Mouse (Mus musculus): Measurements from ENCODE around the gene Ric3.
"Not testable (repeated sequence)": the region's sequence is repeated elsewhere in the genome, so short reads cannot be mapped to it uniquely, and the experiment has no call there.

Gene Ric3

GRCm38 (mm10) chr7:109083113-109083812 lies at the start of gene Ric3:
Gene Ric3 (minus strand): TSS chr7:109083331.
- peak; percentile 30 for DNase-seq

DNA sequence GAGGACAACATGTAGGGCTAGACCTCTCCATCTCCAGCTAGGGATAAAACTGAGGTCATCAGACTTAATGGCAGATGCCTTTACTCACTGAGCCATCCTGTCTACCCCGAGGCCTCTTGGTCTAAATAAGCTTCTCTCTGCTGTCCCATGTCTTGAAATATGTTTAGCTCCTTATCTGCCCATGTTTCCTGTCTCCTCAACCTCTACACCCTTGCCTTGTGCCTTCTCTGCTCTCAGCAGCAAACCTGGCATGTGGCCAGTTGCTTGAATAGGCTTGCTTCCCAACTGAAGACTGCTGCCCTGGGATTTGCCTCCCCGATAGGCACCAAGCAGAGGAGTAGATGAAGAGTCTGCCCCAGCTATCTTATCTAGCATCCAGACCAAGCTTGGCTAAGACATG lies 48.4 kb upstream of the Ric3 start:
- DNase-seq = peak; percentile 13

DNA sequence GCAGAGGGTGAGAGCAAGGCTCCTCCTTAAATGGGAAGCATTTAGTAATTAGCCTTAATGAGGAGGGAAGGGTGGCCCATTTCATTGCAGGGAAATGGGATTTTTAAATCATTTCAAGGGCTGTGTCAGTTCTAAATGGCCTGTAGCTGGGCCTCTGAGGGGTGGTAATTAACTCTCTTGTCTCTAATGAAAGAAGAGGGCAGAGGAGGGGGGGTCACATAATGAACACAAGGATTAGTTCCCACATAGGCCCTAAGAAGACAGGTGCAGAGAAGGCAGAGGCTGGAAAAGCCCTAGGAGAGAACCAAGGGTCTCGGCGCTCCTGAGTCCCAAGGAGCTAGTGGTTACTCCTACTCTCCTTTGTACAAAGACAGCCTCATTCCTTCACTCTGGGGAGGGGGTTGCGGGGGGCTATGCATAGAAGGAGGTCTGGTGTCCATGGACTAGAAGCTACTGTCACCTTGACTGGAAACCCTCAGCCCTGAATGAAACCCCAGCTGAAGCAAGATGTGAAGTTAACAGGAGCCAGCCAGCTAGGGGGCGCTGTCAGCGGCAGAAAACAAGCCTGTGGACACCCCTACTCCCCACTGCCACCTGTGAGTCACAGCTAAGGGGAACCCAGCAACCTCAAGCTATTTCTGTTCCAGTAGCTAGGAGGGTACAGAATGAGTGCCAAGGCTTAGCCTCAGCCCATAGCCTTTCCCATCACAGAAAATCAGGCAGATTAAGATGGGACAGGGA lies 47.0 kb upstream of the Ric3 start:
- DNase-seq = peak; percentile 25

- peak; percentile 35 for DNase-seq
Measured at GRCm38 (mm10) chr7:109129442-109129841, 46.3 kb upstream of the Ric3 start.

- DNase-seq = peak; percentile 13
Measured at GRCm38 (mm10) chr7:109115929-109116328, 32.8 kb upstream of the Ric3 start.

- DNase-seq = not testable (repeated sequence)
Measured at GRCm38 (mm10) chr7:109115488-109115887, 32.4 kb upstream of the Ric3 start.

GRCm38 (mm10) chr7:109114950-109115349 lies 31.8 kb upstream of the Ric3 start:
- peak; percentile 92 for DNase-seq

- peak; percentile 85 for DNase-seq
Measured at GRCm38 (mm10) chr7:109111000-109111399, 27.9 kb upstream of the Ric3 start.

DNA sequence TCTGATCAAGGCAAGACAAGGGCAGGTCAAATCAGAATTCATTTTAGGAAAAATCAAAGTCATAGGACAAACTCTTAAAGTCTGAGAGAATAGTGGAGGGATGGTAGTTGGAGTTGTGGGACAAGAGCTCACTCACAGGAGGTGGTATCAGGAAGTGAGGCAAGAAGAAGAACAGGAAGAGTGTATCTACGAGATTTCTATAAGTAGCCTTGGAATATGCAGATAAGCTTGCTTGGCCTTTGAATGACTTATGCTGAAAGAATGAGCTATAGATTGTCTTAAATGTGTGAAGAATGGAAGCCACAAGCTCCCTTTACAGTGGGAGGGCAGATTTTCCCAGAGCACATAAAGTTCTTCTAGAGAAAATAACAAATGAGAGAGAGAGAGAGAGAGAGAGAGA lies 21.8 kb upstream of the Ric3 start:
- no peak for DNase-seq

GRCm38 (mm10) chr7:109101167-109101566 lies 18.0 kb upstream of the Ric3 start:
- DNase-seq = no peak

- peak; percentile 39 for DNase-seq
Measured at GRCm38 (mm10) chr7:109098145-109099018, 15.3 kb upstream of the Ric3 start.

DNA sequence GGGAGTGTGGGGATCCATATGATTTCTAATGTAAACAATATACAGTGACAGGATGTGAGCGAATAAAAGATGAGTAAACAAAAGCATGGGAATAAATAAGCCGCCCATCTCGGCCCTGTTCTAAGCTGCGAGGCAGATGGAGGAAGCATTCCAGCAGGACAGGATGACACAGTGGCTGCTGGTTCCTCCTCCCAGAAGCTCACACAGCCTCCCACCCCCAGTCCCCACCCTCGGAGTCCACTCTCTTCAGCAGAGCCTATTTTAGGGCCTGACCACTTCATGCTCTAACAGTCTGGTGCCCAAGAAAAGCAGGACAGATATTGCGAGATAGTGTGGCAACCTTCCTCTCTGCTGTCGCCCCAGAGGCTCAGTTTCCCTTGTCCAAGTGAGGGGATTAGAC lies 14.1 kb upstream of the Ric3 start:
- no peak for DNase-seq

- no peak for DNase-seq
Measured at GRCm38 (mm10) chr7:109096618-109097017, 13.5 kb upstream of the Ric3 start.

DNA sequence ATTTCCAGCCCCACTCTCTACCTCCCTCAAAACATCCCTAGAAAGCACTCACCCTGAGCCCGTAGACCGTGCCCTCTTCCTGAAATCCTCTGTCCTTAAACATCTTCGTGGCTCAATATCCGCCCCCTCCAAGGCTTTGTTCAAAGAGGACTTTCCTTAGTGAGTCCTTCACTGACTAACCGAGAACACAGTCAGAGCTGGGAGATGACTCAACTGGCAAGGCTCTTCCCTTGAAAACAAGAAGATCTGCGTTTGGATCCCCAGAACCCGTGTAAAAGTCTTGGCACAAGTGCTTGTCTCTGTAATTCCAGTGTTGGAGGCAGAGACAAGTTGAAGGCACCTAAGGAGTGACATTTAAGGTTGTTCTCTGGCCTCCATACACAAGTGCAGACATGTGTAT lies 11.2 kb upstream of the Ric3 start:
- DNase-seq = no peak

DNA sequence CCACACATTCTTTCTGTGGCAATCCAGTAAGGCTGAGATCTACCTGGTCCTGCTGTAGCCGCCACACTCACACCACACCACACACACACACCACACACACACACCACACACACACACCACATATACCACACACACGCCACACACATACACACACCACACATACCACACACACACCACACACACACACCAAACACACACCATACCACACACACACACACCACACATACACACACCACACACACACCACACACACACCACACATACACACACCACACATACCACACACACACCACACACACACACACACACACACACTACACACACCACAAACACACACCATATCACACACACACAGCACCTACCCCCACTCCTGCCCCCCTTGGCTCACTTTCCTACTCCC lies 8.2 kb upstream of the Ric3 start:
- DNase-seq = not testable (repeated sequence)

DNA sequence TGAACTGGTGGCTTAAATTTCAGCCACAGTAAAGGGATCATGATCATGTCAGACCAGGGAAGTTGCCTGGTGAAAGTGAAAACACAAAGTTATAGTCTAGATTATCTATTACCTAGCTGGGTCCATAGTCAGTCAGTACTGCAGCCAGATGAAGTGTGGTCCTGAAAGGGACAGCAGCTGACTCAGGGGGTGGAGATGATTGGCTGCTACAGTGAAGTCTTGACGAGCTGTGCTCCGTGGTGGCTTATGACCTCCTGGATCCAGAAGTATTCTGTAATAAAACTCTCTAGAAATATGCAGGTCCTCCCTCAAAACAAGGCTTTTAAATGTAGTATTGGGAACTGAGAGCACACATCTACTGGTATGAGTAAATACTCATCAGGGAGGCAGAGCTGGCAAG lies 3.8 kb upstream of the Ric3 start:
- DNase-seq = no peak

- DNase-seq = no peak
Measured at GRCm38 (mm10) chr7:109083813-109084184, 668 bp upstream of the Ric3 start.

- DNase-seq = peak; percentile 30
Measured at GRCm38 (mm10) chr7:109082269-109083112, 640 bp downstream of the Ric3 start.

- no peak for DNase-seq
Measured at GRCm38 (mm10) chr7:109072326-109072725, 10.8 kb downstream of the Ric3 start.

- no peak for DNase-seq
Measured at GRCm38 (mm10) chr7:109069641-109070040, 13.5 kb downstream of the Ric3 start.

DNA sequence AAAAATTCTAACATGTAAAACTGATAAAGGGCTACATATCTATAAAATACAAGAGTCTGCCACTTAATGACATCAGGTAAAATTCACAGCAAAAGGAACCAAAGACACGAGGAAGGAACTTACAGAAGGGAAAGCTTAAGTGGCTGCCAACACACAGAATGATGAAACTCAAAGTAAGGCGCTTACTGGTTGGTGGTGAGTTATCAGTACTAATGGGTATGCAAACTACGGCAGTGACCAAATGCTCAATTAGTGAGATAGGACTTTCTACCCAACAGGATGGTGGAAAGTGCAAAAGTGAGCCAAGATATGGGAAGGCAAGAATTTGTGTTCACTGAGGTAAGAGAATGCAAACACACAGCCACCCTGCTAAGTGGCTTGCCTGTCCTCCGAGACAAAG lies 23.6 kb downstream of the Ric3 start:
- DNase-seq = no peak

DNA sequence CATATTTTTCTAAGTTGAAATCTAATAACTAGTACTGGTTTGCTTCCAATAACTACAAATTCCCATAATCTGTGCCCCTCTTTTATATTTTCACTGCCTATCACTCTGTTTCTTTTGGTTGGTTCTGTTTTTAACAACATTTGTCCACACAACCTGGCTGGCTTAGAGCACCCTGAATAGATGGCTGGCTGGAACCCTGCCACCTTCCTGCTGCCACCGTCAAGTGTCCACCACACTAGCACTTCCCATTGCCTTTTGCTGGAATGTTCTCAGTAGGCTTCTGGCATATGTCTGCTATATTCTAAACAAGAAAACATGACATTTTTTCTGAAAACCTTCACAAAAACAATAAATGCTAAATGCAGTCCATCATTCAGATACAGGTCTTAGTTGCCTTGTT lies 32.3 kb downstream of the Ric3 start:
- DNase-seq = no peak

- DNase-seq = no peak
Measured at GRCm38 (mm10) chr7:109045876-109046275, 37.3 kb downstream of the Ric3 start.

Data from liver (tissue).